Mouse (Mus musculus): ENCODE measurements around the gene Lcn6.

DNA sequence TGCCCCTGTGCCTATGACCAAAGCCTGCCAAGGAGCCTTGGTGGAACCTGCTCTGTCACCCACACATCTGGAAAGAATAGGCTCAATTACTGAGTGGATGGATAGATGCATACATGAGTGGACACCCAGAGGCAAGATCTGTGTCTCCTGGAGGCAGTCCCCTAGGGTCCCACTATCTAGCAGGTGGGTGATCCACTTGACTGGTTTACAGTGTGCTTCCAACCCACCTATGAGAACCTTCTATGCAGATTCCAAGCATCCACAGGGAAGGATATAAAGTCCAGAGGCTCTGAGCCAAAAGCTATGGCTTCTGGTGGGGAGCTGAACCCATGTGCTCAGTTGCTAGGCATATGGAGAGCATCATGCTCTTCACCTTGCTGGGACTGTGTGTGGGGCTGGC, 18.9 kb upstream of the Lcn6 start, which contains the start of gene Lcn5:
- TF ChIP-seq CTCF (IDR thresholded peaks at IDR 0.05; ENCODE audit: low read depth, low read length) (no peak), GATA1 (IDR thresholded peaks at IDR 0.05; ENCODE audit: borderline replicate concordance, low read length) (no peak)

Data from G1E (cell line).